Mouse (Mus musculus) midbrain, embryonic 10.5 days (tissue): Measurements from ENCODE around the gene Zhx3. TPM values are rescaled to one million over a fixed set of nuclear protein-coding genes. Genes with fewer than 3 reads are reported as not detected.

Experiments used
- DNase-seq: peaks from one replicate; pipeline ENCODE4 v3.0.0-alpha.2; 2017; ENCODE audit warnings: low spot score
- H3K27ac ChIP-seq: fragments of 300-500 bp; sonication (generic); replicated peaks from 2 replicates; pipeline ENCODE4 v1.5.1; 2016; ENCODE audit warnings: mild to moderate bottlenecking
- H3K27me3 ChIP-seq: fragments of 300-500 bp; sonication (generic); 2 replicates; pipeline ENCODE4 v1.6.1; 2016; ENCODE audit warnings: low read depth, mild to moderate bottlenecking; ENCODE audit not compliant: poor library complexity, severe bottlenecking
- H3K36me3 ChIP-seq: fragments of 300-500 bp; sonication (generic); 2 replicates; pipeline ENCODE4 v1.6.1; 2016; ENCODE audit warnings: mild to moderate bottlenecking, moderate library complexity
- H3K4me1 ChIP-seq: fragments of 300-500 bp; sonication (generic); 2 replicates; pipeline ENCODE4 v1.6.1; 2016
- H3K4me3 ChIP-seq: fragments of 300-500 bp; sonication (generic); 2 replicates; pipeline ENCODE4 v1.5.1; 2016; ENCODE audit warnings: mild to moderate bottlenecking, moderate library complexity
- H3K9me3 ChIP-seq: fragments of 300-500 bp; sonication (generic); replicated peaks from 2 replicates; pipeline ENCODE4 v1.6.1; 2016; ENCODE audit warnings: mild to moderate bottlenecking
- WGBS: fragments of 180-500 bp; shearing (Covaris S2); methylation state at CpG from one replicate; pipeline ENCODE4 v1.1.7; 2016; 5-methylcytosine and 5-hydroxymethylcytosine counted together
- polyA plus RNA-seq: library from polyadenylated mRNA; unstranded; fragments of >200 nt; fragmentation: Nextera tagmentation; extraction: Ambion mirVana; gene quantifications from 2 replicates; pipeline ENCODE4 v1.2.1, GENCODE M21; 2016

Zhx3 gene
- polyA plus RNA-seq, 1 experiment from 2014 or later = 5.9 TPM

- DNase-seq = no peak
- WGBS = 84% methylated on average over 3 of the region's 3 CpGs
- Histone ChIP-seq H3K9me3 (no peaks in the 10 kb centered on the region), H3K27me3 (no peaks in the 10 kb centered on the region), H3K27ac (no peak overlapping the region), H3K4me1 (no peaks in the 10 kb centered on the region), H3K36me3 (no peaks in the 10 kb centered on the region), H3K4me3 (no peak overlapping the region)
Measured at GRCm38 (mm10) chr2:160849617-160850240, 23.1 kb downstream of the Zhx3 start.

GRCm38 (mm10) chr2:160848186-160848585, 24.6 kb downstream of the Zhx3 start:
- WGBS = 85% methylated on average over 2 of the region's 2 CpGs
- H3K9me3 ChIP-seq = no peaks in the 10 kb centered on the region
- H3K4me1 ChIP-seq = no peaks in the 10 kb centered on the region
- H3K27me3 ChIP-seq = no peaks in the 10 kb centered on the region
- H3K4me3 ChIP-seq = no peak overlapping the region
- H3K36me3 ChIP-seq = no peaks in the 10 kb centered on the region
- no peak overlapping the region for H3K27ac ChIP-seq
- DNase-seq = no peak

GRCm38 (mm10) chr2:160847664-160848063, 25.1 kb downstream of the Zhx3 start:
- no peaks in the 10 kb centered on the region for H3K9me3 ChIP-seq
- no peaks in the 10 kb centered on the region for H3K27me3 ChIP-seq
- no peaks in the 10 kb centered on the region for H3K36me3 ChIP-seq
- DNase-seq = no peak
- 83% methylated on average over 1 of the region's 1 CpGs for WGBS
- no peak overlapping the region for H3K4me3 ChIP-seq
- no peaks in the 10 kb centered on the region for H3K4me1 ChIP-seq
- H3K27ac ChIP-seq = no peak overlapping the region

- Histone ChIP-seq H3K27ac (no peak overlapping the region), H3K4me3 (no peak overlapping the region), H3K36me3 (no peaks in the 10 kb centered on the region), H3K9me3 (no peaks in the 10 kb centered on the region), H3K27me3 (no peaks in the 10 kb centered on the region), H3K4me1 (0 out of 2 replicates have a peak, but pooled peaks cover 3% of the 10 kb centered on the region)
- no peak for DNase-seq
Measured at GRCm38 (mm10) chr2:160840838-160841237, 32.0 kb downstream of the Zhx3 start.

- Histone ChIP-seq H3K27me3 (no peaks in the 10 kb centered on the region), H3K4me3 (no peak overlapping the region), H3K27ac (no peak overlapping the region), H3K36me3 (0 out of 2 replicates have a peak, but pooled peaks cover 5% of the 10 kb centered on the region), H3K9me3 (no peaks in the 10 kb centered on the region), H3K4me1 (no peaks in the 10 kb centered on the region)
- DNase-seq = no peak
- 85% methylated on average over 1 of the region's 1 CpGs for WGBS
Measured at GRCm38 (mm10) chr2:160810802-160811201, 62.0 kb downstream of the Zhx3 start.

- no peaks in the 10 kb centered on the region for H3K4me1 ChIP-seq
- no peak for DNase-seq
- no peaks in the 10 kb centered on the region for H3K9me3 ChIP-seq
- H3K27ac ChIP-seq = no peak overlapping the region
- H3K4me3 ChIP-seq = no peak overlapping the region
- H3K27me3 ChIP-seq = no peaks in the 10 kb centered on the region
- 0 out of 2 replicates have a peak, but pooled peaks cover 3% of the 10 kb centered on the region for H3K36me3 ChIP-seq
Measured at GRCm38 (mm10) chr2:160810376-160810775, 62.4 kb downstream of the Zhx3 start.

GRCm38 (mm10) chr2:160806091-160806521, 66.7 kb downstream of the Zhx3 start:
- Histone ChIP-seq H3K4me3 (no peak overlapping the region), H3K9me3 (no peaks in the 10 kb centered on the region), H3K4me1 (no peaks in the 10 kb centered on the region), H3K27ac (no peak overlapping the region), H3K36me3 (no peaks in the 10 kb centered on the region), H3K27me3 (no peaks in the 10 kb centered on the region)
- 74% methylated on average over 3 of the region's 3 CpGs for WGBS
- DNase-seq = no peak

- DNase-seq = no peak
- Histone ChIP-seq H3K4me3 (no peak overlapping the region), H3K27ac (no peak overlapping the region), H3K27me3 (no peaks in the 10 kb centered on the region), H3K36me3 (no peaks in the 10 kb centered on the region), H3K9me3 (no peaks in the 10 kb centered on the region), H3K4me1 (no peaks in the 10 kb centered on the region)
- WGBS = 76% methylated on average over 4 of the region's 4 CpGs
Measured at GRCm38 (mm10) chr2:160804794-160805527, 67.8 kb downstream of the Zhx3 start.

- no peak overlapping the region for H3K4me3 ChIP-seq
- no peaks in the 10 kb centered on the region for H3K4me1 ChIP-seq
- no peak overlapping the region for H3K27ac ChIP-seq
- no peaks in the 10 kb centered on the region for H3K9me3 ChIP-seq
- no peaks in the 10 kb centered on the region for H3K36me3 ChIP-seq
- H3K27me3 ChIP-seq = no peaks in the 10 kb centered on the region
- DNase-seq = no peak
- 89% methylated on average over 3 of the region's 3 CpGs for WGBS
Measured at GRCm38 (mm10) chr2:160802326-160802725, 70.5 kb downstream of the Zhx3 start.

- no peaks in the 10 kb centered on the region for H3K9me3 ChIP-seq
- H3K4me3 ChIP-seq = no peak overlapping the region
- DNase-seq = no peak
- 84% methylated on average over 1 of the region's 1 CpGs for WGBS
- no peak overlapping the region for H3K27ac ChIP-seq
- H3K4me1 ChIP-seq = no peaks in the 10 kb centered on the region
- no peaks in the 10 kb centered on the region for H3K36me3 ChIP-seq
- H3K27me3 ChIP-seq = no peaks in the 10 kb centered on the region
Measured at GRCm38 (mm10) chr2:160800967-160801366, 71.8 kb downstream of the Zhx3 start.

- H3K36me3 ChIP-seq = no peaks in the 10 kb centered on the region
- H3K27me3 ChIP-seq = no peaks in the 10 kb centered on the region
- no peaks in the 10 kb centered on the region for H3K4me1 ChIP-seq
- H3K4me3 ChIP-seq = no peak overlapping the region
- H3K9me3 ChIP-seq = no peaks in the 10 kb centered on the region
- 86% methylated on average over 1 of the region's 1 CpGs for WGBS
- H3K27ac ChIP-seq = no peak overlapping the region
- no peak for DNase-seq
Measured at GRCm38 (mm10) chr2:160798206-160798605, 74.6 kb downstream of the Zhx3 start.

- 84% methylated on average over 2 of the region's 2 CpGs for WGBS
- Histone ChIP-seq H3K27ac (no peak overlapping the region), H3K4me3 (no peak overlapping the region), H3K4me1 (no peaks in the 10 kb centered on the region), H3K36me3 (no peaks in the 10 kb centered on the region), H3K9me3 (no peaks in the 10 kb centered on the region), H3K27me3 (no peaks in the 10 kb centered on the region)
- no peak for DNase-seq
Measured at GRCm38 (mm10) chr2:160796973-160797372, 75.8 kb downstream of the Zhx3 start.

- no peak for DNase-seq
- no peaks in the 10 kb centered on the region for H3K36me3 ChIP-seq
- no peak overlapping the region for H3K4me3 ChIP-seq
- WGBS = 79% methylated on average over 2 of the region's 2 CpGs
- no peaks in the 10 kb centered on the region for H3K9me3 ChIP-seq
- no peaks in the 10 kb centered on the region for H3K27me3 ChIP-seq
- H3K27ac ChIP-seq = no peak overlapping the region
- H3K4me1 ChIP-seq = no peaks in the 10 kb centered on the region
Measured at GRCm38 (mm10) chr2:160793117-160793516, 79.7 kb downstream of the Zhx3 start.
